Mouse (Mus musculus) liver, embryonic 11.5 days (tissue): ENCODE results near the gene Ubr3. TPM values are rescaled to one million over a fixed set of nuclear protein-coding genes. Genes with fewer than 3 reads are reported as not detected.

Experiments
- ATAC-seq: fragments of 200-750 bp; cut with Nextera tagmentation; replicated peaks from 2 replicates; pipeline ENCODE4 v1.8.0; 2017; ENCODE audit warnings: moderate number of reproducible peaks, mild to moderate bottlenecking, moderate TSS enrichment, moderate library complexity; ENCODE audit not compliant: low FRiP score
- DNase-seq: peaks from one replicate; pipeline ENCODE4 v3.0.0-alpha.2; 2017; ENCODE audit warnings: low spot score
- H3K27ac ChIP-seq: fragments of 300-500 bp; sonication (generic); 2 replicates; pipeline ENCODE4 v1.5.1; 2014; ENCODE audit warnings: mild to moderate bottlenecking, low read depth, low read length, control low read depth
- H3K27me3 ChIP-seq: fragments of 300-500 bp; sonication (generic); replicated peaks from 2 replicates; pipeline ENCODE4 v1.6.1; 2014; ENCODE audit warnings: low read length, mixed read lengths; ENCODE audit not compliant: control insufficient read depth, insufficient read depth
- H3K36me3 ChIP-seq: fragments of 300-500 bp; sonication (generic); 2 replicates; pipeline ENCODE4 v1.6.1; 2014; ENCODE audit warnings: mild to moderate bottlenecking, low read length, moderate library complexity, mixed read lengths; ENCODE audit not compliant: control insufficient read depth, insufficient read depth
- H3K4me1 ChIP-seq: fragments of 300-500 bp; sonication (generic); replicated peaks from 2 replicates; pipeline ENCODE4 v1.6.1; 2014; ENCODE audit warnings: low read length, mixed read lengths; ENCODE audit not compliant: control insufficient read depth, insufficient read depth
- H3K4me2 ChIP-seq: fragments of 300-500 bp; sonication (generic); 2 replicates; pipeline ENCODE4 v1.6.1; 2014; ENCODE audit warnings: mild to moderate bottlenecking, control low read depth, moderate library complexity
- H3K4me3 ChIP-seq: fragments of 300-500 bp; sonication (generic); 2 replicates; pipeline ENCODE4 v1.5.1; 2014; ENCODE audit warnings: low read depth, low read length, control low read depth
- H3K9ac ChIP-seq: fragments of 300-500 bp; sonication (generic); 2 replicates; pipeline ENCODE4 v1.6.1; 2014; ENCODE audit warnings: low read depth, low read length, control low read depth
- H3K9me3 ChIP-seq: fragments of 300-500 bp; sonication (generic); 2 replicates; pipeline ENCODE4 v1.6.1; 2016; ENCODE audit warnings: low read length, inconsistent platforms, mixed read lengths; ENCODE audit not compliant: control insufficient read depth
- WGBS: fragments of 180-500 bp; shearing (Covaris S2); extraction: QIAGEN DNeasy Blood & Tissue Kit; methylation state at CpG from one replicate; pipeline ENCODE4 v1.1.7; 2014; 5-methylcytosine and 5-hydroxymethylcytosine counted together
- polyA plus RNA-seq: library from polyadenylated mRNA; unstranded; fragments of >200 nt; fragmentation: Nextera tagmentation; extraction: Ambion mirVana; gene quantifications from 2 replicates; pipeline ENCODE4 v1.2.1, GENCODE M21; 2014

The Ubr3 gene
- 11.3 and 11.5 TPM in 2 replicates for polyA plus RNA-seq

DNA sequence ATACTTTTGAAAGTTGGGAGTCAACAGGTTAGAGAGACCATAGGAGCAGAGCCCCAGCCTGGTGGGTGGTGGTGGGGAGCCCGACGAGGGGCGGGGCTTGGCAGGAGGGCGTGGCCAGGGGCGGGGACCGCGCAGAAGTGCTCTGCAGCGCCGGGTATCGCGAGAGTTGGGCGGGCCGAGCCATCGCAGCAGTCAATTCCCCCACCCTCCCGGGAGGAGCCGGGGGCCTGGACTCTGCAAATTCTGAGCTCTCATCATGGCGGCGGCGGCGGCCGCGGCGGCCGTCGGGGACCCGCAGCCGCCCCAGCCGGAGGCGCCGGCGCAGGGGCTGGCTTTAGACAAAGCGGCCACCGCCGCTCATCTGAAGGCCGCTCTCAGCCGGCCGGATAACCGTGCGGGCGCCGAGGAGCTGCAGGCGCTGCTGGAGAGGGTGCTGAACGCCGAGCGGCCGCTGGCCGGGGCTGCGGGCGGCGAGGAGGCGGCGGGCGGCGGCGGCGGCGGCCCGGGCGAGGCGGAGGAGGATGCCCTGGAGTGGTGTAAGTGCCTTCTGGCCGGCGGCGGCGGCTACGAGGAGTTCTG lies at the start of gene Ubr3:
Ubr3 (plus strand) TSS at position 208 of the 579 bp plus-strand sequence.
- Histone ChIP-seq H3K27ac (peak within 1 kb of the TSS; percentile 90), H3K4me1 (peaks cover 16% of the 10 kb centered on the region), H3K36me3 (no peaks in the 10 kb centered on the region), H3K27me3 (no peaks in the 10 kb centered on the region), H3K4me3 (peak within 1 kb of the TSS; percentile 90), H3K9me3 (no peaks in the 10 kb centered on the region), H3K9ac (peak within 1 kb of the TSS; percentile 79), H3K4me2 (peak within 1 kb of the TSS; percentile 90)
- under 1% methylated on average over 64 of the region's 65 CpGs for WGBS
- ATAC-seq = peak; percentile 95
- DNase-seq = peak; percentile 98

DNA sequence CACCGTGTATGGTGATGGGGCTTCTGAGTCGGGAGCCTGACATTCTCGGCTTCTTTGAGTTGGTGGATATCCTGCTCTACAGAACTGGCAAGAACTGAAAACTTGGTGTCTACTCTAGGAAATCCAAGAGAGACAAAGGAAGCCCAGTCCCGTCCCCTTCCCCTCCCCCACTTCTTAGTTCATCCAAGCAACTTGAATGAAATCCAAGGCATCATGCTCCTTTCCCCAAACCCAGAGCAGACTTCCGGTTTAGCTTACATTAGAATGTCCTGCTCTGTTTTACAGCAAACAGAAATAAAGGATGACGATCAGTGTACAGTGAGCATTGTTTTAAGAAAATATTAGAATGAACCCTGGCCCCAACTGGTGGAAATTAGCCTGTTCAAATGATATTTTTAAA lies 47.8 kb upstream of the Ubr3 start:
- Histone ChIP-seq H3K27me3 (no peaks in the 10 kb centered on the region), H3K4me2 (no peak overlapping the region), H3K9ac (no peak overlapping the region), H3K4me1 (0 out of 2 replicates have a peak, but pooled peaks cover 3% of the 10 kb centered on the region), H3K9me3 (no peaks in the 10 kb centered on the region), H3K4me3 (no peak overlapping the region), H3K27ac (no peak overlapping the region), H3K36me3 (no peaks in the 10 kb centered on the region)
- ATAC-seq = no peak
- whole genome bisulfite sequencing = 68% methylated on average over 6 of the region's 6 CpGs
- no peak for DNase-seq

- ATAC-seq (peak; percentile 87), DNase-seq (no peak)
- Histone ChIP-seq H3K4me1 (0 out of 2 replicates have a peak, but pooled peaks cover 3% of the 10 kb centered on the region), H3K27ac (no peak overlapping the region), H3K4me3 (no peak overlapping the region), H3K9ac (no peak overlapping the region), H3K9me3 (no peaks in the 10 kb centered on the region), H3K36me3 (no peaks in the 10 kb centered on the region), H3K4me2 (no peak overlapping the region), H3K27me3 (no peaks in the 10 kb centered on the region)
- 65% methylated on average over 2 of the region's 2 CpGs for WGBS
Observed at GRCm38 (mm10) chr2:69851427-69852058, 45.5 kb upstream of the Ubr3 start.

GRCm38 (mm10) chr2:69856392-69856791 lies 40.7 kb upstream of the Ubr3 start:
- ATAC-seq = no peak
- no peak for DNase-seq

DNA sequence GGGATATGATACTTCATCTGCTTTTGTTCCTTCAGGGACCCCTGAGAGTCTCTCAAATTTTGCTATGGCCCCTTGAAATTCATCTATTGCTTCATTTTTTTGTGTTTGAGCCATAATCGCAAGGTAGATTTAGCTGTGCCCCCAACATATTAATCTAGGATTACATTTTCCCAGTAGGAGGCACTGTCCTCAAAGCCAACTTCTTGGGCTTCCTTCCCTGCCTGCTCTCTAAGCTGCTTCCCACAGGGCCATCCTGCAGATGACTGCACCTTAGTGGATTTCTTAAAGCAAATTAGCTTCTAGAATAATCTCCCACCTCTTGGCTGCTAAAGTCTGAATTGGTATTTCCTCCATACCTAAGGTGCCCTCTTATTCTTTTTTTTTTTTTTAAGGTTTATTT lies 39.2 kb upstream of the Ubr3 start:
- no peak for DNase-seq
- no peaks in the 10 kb centered on the region for H3K9me3 ChIP-seq
- H3K9ac ChIP-seq = no peak overlapping the region
- H3K27me3 ChIP-seq = no peaks in the 10 kb centered on the region
- no peaks in the 10 kb centered on the region for H3K36me3 ChIP-seq
- H3K4me2 ChIP-seq = no peak overlapping the region
- 79% methylated on average over 1 of the region's 1 CpGs for WGBS
- no peak overlapping the region for H3K27ac ChIP-seq
- H3K4me3 ChIP-seq = no peak overlapping the region
- peaks cover 5% of the 10 kb centered on the region for H3K4me1 ChIP-seq
- ATAC-seq = no peak

More at GRCm38 (mm10) chr2:69856392-69856791, 40.7 kb upstream of the Ubr3 start:
- Histone ChIP-seq H3K27ac (no peak overlapping the region), H3K36me3 (no peaks in the 10 kb centered on the region), H3K27me3 (no peaks in the 10 kb centered on the region), H3K4me3 (no peak overlapping the region), H3K9ac (0 out of 2 replicates have a peak overlapping the region, but pooled peaks have one; percentile 17), H3K9me3 (no peaks in the 10 kb centered on the region), H3K4me2 (no peak overlapping the region), H3K4me1 (0 out of 2 replicates have a peak, but pooled peaks cover 6% of the 10 kb centered on the region)
- WGBS = 28% methylated on average over 8 of the region's 8 CpGs

DNA sequence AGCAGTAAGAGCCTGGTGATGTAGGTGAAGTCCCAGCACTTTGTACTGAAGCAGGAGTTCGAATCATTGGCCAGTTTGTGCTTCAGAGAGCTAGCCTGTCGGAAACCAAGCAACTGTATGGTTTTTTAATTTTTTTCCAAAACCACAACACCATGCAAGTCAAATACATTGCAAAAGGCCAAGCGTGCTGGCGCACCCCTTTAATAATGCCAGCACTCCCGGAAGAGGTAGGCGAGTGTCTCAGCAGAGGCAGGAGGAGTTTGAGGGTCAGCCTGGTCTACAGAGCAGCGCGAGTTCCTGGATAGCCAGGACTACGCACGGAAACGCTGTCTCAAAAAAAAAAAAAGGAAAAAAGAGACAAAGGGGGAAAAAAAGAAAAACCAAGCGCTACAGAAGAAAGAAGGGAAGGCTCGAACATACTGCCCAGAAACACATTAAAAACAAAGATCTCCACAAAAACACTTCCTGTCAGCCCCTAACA lies 36.0 kb upstream of the Ubr3 start:
- Histone ChIP-seq H3K9ac (peak overlapping the region; percentile 99), H3K27ac (peak overlapping the region; percentile 87), H3K9me3 (no peaks in the 10 kb centered on the region), H3K4me1 (peaks cover 6% of the 10 kb centered on the region), H3K27me3 (no peaks in the 10 kb centered on the region), H3K4me3 (peak overlapping the region; percentile 100), H3K36me3 (peaks cover 2% of the 10 kb centered on the region; the same call in 1 of the 2 replicates), H3K4me2 (peak overlapping the region; percentile 77)
- no peak for DNase-seq
- ATAC-seq = peak; percentile 72
- 7% methylated on average over 13 of the region's 13 CpGs for WGBS

GRCm38 (mm10) chr2:69861485-69862091 lies 35.5 kb upstream of the Ubr3 start, which contains the start of gene Ssb:
Gene Ssb, plus strand, starts transcription at chr2:69861562.
- peak; percentile 93 for ATAC-seq
- whole genome bisulfite sequencing = under 1% methylated on average over 66 of the region's 66 CpGs
- Histone ChIP-seq H3K27ac (peak within 1 kb of the TSS; percentile 87), H3K9me3 (no peaks in the 10 kb centered on the region), H3K4me1 (peaks cover 6% of the 10 kb centered on the region), H3K4me2 (peak within 1 kb of the TSS; percentile 78), H3K9ac (peak within 1 kb of the TSS; percentile 99), H3K36me3 (peaks cover 2% of the 10 kb centered on the region; the same call in 1 of the 2 replicates), H3K4me3 (peak within 1 kb of the TSS; percentile 100), H3K27me3 (no peaks in the 10 kb centered on the region)
- peak; percentile 90 for DNase-seq

GRCm38 (mm10) chr2:69862117-69862657 lies 34.9 kb upstream of the Ubr3 start:
- no peak for DNase-seq
- H3K36me3 ChIP-seq = peaks cover 4% of the 10 kb centered on the region; the same call in 1 of the 2 replicates
- H3K4me3 ChIP-seq = peak overlapping the region; percentile 100
- ATAC-seq = no peak
- no peaks in the 10 kb centered on the region for H3K9me3 ChIP-seq
- H3K4me1 ChIP-seq = peaks cover 6% of the 10 kb centered on the region
- peak overlapping the region; percentile 78 for H3K4me2 ChIP-seq
- H3K9ac ChIP-seq = peak overlapping the region; percentile 99
- 2% methylated on average over 13 of the region's 13 CpGs for WGBS
- H3K27me3 ChIP-seq = no peaks in the 10 kb centered on the region
- H3K27ac ChIP-seq = peak overlapping the region; percentile 87
